Mouse (Mus musculus) right cerebral cortex, adult 18-20 months (tissue): ENCODE results near the gene C530008M17Rik.

ENCODE experiments used
- DNase-seq: peaks from one replicate; pipeline ENCODE4 v3.0.0; 2022; ENCODE audit warnings: mixed read lengths

C530008M17Rik gene

GRCm38 (mm10) chr5:76779094-76779615 is 122.8 kb downstream of the C530008M17Rik start:
- no peak for DNase-seq

GRCm38 (mm10) chr5:76781943-76782342 is 125.6 kb downstream of the C530008M17Rik start:
- DNase-seq: no peak

- DNase-seq: no peak
Observed at GRCm38 (mm10) chr5:76782414-76783103, 126.2 kb downstream of the C530008M17Rik start.

GRCm38 (mm10) chr5:76783104-76783441 is 126.8 kb downstream of the C530008M17Rik start:
- DNase-seq: no peak

GRCm38 (mm10) chr5:76784151-76784723 is 127.9 kb downstream of the C530008M17Rik start:
- DNase-seq: no peak

GRCm38 (mm10) chr5:76785013-76785412 is 128.7 kb downstream of the C530008M17Rik start:
- no peak for DNase-seq

GRCm38 (mm10) chr5:76789881-76790280 is 133.6 kb downstream of the C530008M17Rik start:
- no peak for DNase-seq

GRCm38 (mm10) chr5:76791280-76791679 is 135.0 kb downstream of the C530008M17Rik start:
- no peak for DNase-seq

GRCm38 (mm10) chr5:76792720-76793119 is 136.4 kb downstream of the C530008M17Rik start:
- DNase-seq: no peak

- DNase-seq: no peak
Observed at GRCm38 (mm10) chr5:76798043-76798442, 141.7 kb downstream of the C530008M17Rik start.

GRCm38 (mm10) chr5:76799471-76799870 is 143.2 kb downstream of the C530008M17Rik start:
- DNase-seq: no peak

GRCm38 (mm10) chr5:76809031-76809430 is 152.7 kb downstream of the C530008M17Rik start:
- no peak for DNase-seq

- DNase-seq: no peak
Observed at GRCm38 (mm10) chr5:76815035-76815434, 158.7 kb downstream of the C530008M17Rik start.

GRCm38 (mm10) chr5:76815786-76816455 is 159.6 kb downstream of the C530008M17Rik start:
- DNase-seq: no peak

GRCm38 (mm10) chr5:76816748-76817147 is 160.4 kb downstream of the C530008M17Rik start:
- DNase-seq: no peak

- peak; percentile 24 for DNase-seq
Observed at GRCm38 (mm10) chr5:76817678-76818077, 161.4 kb downstream of the C530008M17Rik start.

- no peak for DNase-seq
Observed at GRCm38 (mm10) chr5:76818807-76819206, 162.5 kb downstream of the C530008M17Rik start.

- no peak for DNase-seq
Observed at GRCm38 (mm10) chr5:76822097-76822496, 165.8 kb downstream of the C530008M17Rik start.

- no peak for DNase-seq
Observed at GRCm38 (mm10) chr5:76828527-76829240, 172.4 kb downstream of the C530008M17Rik start.

- DNase-seq: no peak
Observed at GRCm38 (mm10) chr5:76832529-76833210, 176.4 kb downstream of the C530008M17Rik start.

- DNase-seq: peak; percentile 52
Observed at GRCm38 (mm10) chr5:76837018-76837417, 180.7 kb downstream of the C530008M17Rik start.

GRCm38 (mm10) chr5:76839786-76840185 is 183.5 kb downstream of the C530008M17Rik start:
- no peak for DNase-seq

- DNase-seq: no peak
Observed at GRCm38 (mm10) chr5:76841859-76842258, 185.5 kb downstream of the C530008M17Rik start.
